Mouse (Mus musculus) liver, postnatal 0 days (tissue): ENCODE data around the gene Gm6096.

Experiments used
- CTCF ChIP-seq: sonication (generic); IDR thresholded peaks from 2 replicates; pipeline ENCODE4 v1.5.1; 2016; ENCODE audit warnings: antibody characterized with exemption, low read depth
- EP300 ChIP-seq: IDR thresholded peaks from 2 replicates; pipeline ENCODE4 v1.6.1; 2016; ENCODE audit warnings: antibody characterized with exemption, low read depth, mild to moderate bottlenecking

DNA sequence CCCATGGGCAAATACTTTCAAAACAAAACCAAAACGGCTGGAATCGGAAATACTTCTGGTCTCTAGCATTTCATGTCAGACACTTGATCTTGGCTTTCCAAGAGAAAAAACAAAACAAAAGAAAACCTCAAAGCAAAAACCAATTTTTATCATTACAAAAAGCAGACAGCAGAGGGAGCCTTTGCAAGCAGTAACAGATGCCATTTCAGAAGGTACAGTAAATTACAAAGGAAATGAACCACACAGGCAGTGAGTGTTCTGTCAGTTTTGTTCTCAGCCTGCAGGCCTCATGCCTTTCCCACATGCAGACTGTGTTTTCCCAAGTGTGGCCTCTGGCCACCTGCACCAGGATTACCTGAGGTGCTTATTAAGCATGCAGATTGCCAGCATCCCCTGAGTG lies 1.2 kb downstream of the Gm6096 start:
- TF ChIP-seq EP300: no peak
- TF ChIP-seq CTCF: peak; percentile 61
